Mouse (Mus musculus) liver (tissue): ENCODE measurements around the gene Wnt2b.

Experiments used
- DNase-seq: peaks from one replicate; pipeline ENCODE4 v3.0.0-alpha.2; 2020; ENCODE audit warnings: mixed read lengths

The Wnt2b gene

GRCm38 (mm10) chr3:104963331-104964276, 1.9 kb upstream of the Wnt2b start:
- no peak for DNase-seq

GRCm38 (mm10) chr3:104962866-104963265, 1.1 kb upstream of the Wnt2b start:
- no peak for DNase-seq

DNA sequence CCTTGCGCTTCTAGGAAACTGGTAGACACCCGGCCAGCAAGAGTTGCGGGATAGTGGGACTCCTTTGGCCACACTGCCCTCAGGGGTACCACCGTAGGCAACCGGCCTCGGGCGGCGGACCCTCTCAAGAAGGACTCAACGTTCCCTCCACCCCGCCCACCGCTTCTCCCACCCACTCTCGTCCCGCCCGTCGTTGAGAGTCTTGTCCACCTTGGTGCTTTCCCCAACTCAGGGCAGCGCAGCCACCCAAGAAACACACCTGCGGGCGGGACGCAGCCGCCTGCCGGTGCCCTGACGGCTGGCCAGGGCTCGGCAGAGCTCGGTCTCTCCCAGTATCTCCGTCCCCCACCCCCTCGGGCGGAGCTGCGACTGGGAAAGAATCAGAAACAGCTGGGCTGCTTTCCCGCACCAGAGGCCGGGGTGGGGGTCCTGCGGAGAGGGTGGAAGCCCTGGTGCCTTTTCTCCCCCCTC, 455 bp upstream of the Wnt2b start:
- peak; percentile 39 for DNase-seq

- DNase-seq, result no peak
Observed at GRCm38 (mm10) chr3:104960026-104961000, 1.4 kb downstream of the Wnt2b start.

- DNase-seq, result no peak
Observed at GRCm38 (mm10) chr3:104956131-104956581, 5.6 kb downstream of the Wnt2b start.

GRCm38 (mm10) chr3:104954551-104954950, 7.2 kb downstream of the Wnt2b start:
- no peak for DNase-seq

GRCm38 (mm10) chr3:104954137-104954536, 7.6 kb downstream of the Wnt2b start:
- DNase-seq, result no peak

DNA sequence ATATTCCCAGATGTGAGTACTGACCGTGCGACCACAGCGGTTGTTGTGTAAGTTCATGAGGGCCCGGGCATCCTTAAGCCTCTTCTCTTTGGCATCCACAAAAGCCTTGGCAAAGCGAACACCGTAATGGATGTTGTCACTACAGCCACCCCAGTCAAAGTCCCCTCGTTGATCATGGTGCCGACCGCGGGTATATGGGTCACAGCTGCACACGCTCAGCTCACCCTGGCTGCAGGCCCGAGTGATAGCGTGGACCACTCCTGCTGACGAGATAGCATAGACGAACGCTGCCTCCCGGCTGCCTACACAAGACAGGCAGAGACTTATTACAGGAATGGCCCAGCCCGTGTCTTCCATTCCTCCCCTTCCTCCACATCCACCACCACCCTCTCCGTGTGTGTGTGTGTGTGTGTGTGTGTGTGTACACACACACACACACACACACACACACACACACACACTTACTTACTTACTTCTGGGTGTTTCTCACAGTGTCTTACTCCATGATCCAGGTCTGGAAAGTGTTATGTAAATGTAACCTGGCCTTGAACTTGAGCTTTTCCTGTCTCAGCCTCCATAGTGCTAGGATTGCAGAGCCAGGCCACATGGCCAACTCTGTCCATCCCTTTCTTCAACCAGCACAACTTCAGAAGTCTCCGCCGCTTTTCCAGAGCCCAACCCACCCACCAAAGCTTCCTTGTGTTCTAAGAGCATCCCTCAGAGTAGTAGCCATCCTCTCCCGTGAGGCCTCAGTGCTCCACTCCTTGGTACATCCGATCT, 8.6 kb downstream of the Wnt2b start:
- no peak for DNase-seq

- DNase-seq, result no peak
Observed at GRCm38 (mm10) chr3:104950926-104951325, 10.8 kb downstream of the Wnt2b start.

DNA sequence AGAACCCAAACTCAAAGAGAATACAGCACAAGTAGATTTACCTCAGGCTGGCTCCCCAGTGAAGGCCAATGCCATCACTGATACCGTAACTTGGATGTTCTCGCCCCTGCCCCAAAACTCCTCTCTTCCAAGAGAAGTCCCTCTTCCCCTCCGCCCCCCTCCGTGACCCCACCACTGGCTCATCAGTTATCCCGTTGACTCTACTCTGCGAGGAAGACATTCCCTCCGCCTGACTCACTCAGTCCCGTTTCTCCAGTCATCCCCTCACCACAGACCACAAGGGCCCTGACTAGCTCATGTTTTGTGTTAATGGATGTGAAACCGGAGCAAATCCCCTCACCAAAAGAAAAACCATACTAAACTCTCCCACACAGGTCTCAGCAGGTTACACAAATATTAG, 16.8 kb downstream of the Wnt2b start:
- no peak for DNase-seq

DNA sequence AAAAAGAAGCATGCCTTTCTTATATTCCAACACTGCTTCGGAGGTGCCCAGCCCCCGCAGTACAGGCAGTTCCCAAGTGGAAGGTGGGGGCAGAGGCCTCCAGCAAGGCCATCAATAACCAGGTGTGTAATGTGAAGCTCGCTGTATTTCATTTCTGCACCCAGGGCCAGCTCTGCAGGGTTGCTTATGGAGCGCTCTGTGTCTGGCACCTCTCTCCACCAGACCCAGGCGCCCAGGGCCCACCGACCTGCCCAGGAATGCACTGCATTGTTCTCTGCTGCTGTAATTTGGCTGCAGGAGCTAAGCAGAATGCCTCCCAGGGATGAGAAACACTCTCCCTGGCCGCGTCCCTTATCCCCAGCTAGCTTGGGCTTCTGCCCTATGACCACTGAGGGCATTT, 18.4 kb downstream of the Wnt2b start:
- DNase-seq, result no peak

- DNase-seq, result no peak
Observed at GRCm38 (mm10) chr3:104942682-104943081, 19.0 kb downstream of the Wnt2b start.

DNA sequence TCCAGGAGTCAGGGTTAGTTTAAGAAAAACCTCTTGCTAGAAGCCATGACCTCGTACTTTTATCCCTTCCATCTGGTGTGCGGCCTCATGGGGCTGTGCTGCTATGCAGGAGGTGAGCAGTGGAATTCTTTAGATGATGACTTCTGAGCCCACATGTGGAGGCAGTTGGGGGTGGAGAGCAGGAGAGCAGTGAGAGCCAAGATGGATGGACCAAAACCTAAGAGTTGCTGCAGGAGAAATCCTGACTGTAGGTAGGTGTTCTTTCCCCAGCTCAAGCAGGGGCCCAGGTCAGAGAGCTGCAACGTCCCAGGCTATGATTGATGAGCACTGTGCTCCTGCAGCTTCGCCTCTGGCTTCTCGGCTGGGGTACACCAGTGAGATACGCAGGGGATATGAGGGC, 21.0 kb downstream of the Wnt2b start:
- DNase-seq, result no peak

DNA sequence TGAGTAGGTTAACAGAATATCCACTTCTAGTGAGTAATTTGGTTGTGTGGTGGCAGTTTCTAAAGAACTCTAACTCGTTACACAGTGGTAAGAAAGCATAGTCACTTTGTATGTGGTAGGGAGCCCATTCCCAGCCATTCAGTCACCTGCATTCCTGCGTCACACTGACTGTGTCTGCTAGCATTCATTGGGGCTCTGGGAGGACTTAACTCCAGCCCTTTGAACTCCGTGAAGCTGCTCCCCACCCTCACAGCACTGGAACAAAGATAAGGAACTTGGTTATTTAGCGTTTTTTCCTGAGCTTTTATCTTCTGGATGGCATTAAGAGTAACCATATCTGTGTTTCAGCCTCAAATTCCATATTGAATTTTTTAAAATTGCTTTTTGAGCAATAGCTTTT, 23.4 kb downstream of the Wnt2b start:
- no peak for DNase-seq

DNA sequence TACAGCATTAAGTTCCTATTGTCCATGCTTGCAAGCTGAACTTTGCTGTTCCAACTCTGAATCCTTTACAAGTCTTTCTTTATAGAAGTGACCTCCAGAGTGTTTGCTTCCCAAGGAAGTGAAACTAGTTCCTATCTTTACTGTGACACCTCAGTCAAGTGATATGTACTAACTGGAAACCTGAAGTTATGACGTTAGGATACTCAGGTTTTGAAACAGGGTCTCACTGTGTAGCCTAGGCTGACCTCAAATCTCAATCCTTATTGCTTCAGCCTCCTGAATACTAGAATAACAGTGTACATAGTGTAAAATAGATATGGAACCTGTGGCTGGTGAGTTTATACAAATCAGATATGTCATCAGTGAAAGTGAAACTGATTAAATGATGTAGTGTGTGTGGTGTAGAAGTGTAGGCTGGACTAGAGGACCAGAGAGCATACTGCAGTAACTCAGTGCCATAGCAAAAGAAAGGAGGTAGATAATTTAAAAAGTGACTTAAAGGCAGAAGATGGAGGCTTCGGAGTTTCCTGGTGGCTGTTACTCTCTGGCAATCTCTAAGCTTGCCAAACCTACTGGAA, 23.9 kb downstream of the Wnt2b start:
- no peak for DNase-seq

GRCm38 (mm10) chr3:104929385-104929784, 32.3 kb downstream of the Wnt2b start:
- DNase-seq, result no peak

DNA sequence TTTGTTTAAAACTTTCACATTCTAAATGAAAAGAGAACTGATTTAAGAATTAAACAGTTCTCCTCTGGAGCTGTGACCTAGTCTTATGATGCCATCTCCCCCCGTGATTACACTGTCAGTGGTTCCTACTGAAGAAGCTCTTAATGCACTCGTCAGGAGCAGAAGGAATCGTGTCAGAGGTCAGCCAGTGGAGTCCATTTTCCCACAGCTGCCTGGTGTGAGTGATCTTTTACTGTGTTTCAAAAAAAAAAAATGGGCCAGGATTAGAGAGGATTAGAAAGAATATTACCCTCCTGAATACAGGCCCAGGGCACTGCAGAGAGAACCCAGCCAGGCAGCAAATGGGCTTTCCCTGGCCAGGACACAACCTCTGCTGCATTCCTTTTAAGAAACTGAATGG, 46.7 kb downstream of the Wnt2b start:
- DNase-seq, result no peak

DNA sequence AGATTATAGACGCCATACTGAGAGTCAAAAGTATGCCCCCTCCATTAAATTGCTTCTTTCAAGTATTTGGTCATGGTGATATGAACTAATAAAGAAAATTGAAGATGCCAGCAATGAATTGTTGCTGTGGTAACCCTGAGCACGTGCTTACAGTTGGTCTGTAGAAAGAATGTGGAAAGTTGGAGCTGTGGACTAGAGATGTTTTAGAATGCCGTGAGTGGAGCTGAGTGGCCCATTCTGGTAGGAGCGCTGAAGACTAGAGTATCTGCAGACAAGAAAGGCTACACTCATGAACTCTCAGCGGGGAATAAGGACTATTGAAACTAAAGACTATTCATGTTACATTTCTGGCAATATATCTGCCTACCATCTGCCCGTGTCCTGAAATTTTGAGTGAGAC, 52.5 kb downstream of the Wnt2b start:
- no peak for DNase-seq

GRCm38 (mm10) chr3:104906007-104906406, 55.7 kb downstream of the Wnt2b start:
- no peak for DNase-seq

GRCm38 (mm10) chr3:104905389-104905788, 56.3 kb downstream of the Wnt2b start:
- no peak for DNase-seq

GRCm38 (mm10) chr3:104901154-104901553, 60.6 kb downstream of the Wnt2b start:
- DNase-seq, result no peak

- no peak for DNase-seq
Observed at GRCm38 (mm10) chr3:104896141-104896540, 65.6 kb downstream of the Wnt2b start.
